Mouse (Mus musculus) adrenal gland, postnatal 4 days (tissue): ENCODE data around the gene Atp1a4. TPM values are rescaled to one million over a fixed set of nuclear protein-coding genes. Genes with fewer than 3 reads are reported as not detected.
"Not testable (repeated sequence)": the region's sequence is repeated elsewhere in the genome, so short reads cannot be mapped to it uniquely, and the experiment has no call there.

Experiments
- DNase-seq, 2 experiments: peaks; one replicate each; pipeline ENCODE4 v3.0.0; 2021 to 2022; ENCODE audit warnings: low spot score in 2 of 2, mixed read lengths in 2 of 2
- total RNA-seq, 2 experiments: library from RNA; stranded (reverse); gene quantifications; 2 replicates each; pipeline ENCODE4 v1.2.3; 2021

The Atp1a4 gene
- total RNA-seq, 2 experiments from 2014 or later = 0.39 to 0.45 TPM

DNA sequence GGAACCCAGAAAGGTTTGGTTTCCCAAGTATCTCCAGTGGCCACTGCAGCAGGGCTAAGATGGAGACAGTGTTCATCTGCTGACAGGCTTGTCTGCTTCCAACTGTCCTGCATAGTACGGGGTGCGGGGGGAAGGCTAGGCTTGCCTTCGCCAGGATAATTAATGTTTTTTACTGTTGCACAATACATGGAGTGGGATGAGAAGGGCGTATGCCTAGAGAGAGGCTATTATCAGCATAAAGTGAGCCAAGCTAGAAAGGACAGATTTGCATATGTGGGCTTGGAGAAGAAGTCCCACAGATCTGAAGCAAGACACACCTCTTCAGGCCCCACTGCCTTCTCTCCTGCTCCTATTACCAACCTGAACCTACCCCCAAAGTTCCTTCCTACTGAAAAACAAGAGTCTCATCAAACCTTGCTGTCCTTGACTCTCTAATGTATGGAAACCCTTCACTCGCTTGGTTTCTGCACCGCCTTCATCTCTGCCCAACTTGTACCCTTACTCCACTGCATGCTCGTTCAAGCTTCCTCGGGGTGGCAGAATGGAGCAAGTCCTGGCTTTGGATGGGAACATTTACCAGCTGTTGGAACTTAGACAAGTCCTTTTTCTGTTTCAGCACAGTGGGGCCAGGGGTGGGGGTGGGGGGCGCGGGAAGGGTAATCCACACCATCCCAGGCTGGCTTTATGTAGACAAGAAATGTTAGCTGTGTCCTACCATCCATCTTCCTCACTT, 23.5 kb upstream of the Atp1a4 start:
- no peak for DNase-seq

DNA sequence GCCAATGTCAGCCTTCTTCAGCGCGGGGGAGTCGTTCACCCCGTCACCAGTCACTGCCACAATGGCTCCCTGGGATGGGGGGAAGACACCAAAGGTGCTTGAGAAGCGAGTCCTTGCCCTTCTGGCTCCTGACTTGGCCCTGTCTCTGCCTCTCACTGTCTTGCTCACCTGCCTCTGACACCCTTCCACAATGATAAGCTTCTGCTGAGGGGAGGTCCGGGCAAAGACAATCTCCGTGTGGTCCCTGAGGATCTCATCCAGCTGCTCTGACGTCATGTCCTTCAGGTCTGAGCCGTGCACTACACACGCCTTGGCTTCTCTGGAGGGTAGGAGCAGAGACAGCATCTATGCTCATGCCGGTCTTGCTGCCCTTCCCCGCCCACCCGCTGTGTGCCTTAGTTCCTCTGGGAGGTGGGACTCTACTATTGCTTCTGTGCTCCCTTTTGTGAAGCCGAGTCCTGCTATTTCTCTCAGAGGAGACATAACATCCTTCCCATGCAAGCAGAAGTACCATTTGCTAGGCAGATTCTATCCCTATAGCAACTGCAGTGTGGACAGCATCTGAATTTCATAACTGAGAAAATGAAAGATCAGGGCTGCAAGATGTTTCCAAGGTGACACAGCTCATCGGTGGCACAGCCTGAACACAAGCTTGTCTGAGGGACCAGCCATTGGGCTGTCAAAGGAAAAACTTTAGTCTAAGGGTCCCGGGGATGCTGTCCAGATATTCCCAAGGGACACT, 21.7 kb upstream of the Atp1a4 start:
- no peak for DNase-seq

DNA sequence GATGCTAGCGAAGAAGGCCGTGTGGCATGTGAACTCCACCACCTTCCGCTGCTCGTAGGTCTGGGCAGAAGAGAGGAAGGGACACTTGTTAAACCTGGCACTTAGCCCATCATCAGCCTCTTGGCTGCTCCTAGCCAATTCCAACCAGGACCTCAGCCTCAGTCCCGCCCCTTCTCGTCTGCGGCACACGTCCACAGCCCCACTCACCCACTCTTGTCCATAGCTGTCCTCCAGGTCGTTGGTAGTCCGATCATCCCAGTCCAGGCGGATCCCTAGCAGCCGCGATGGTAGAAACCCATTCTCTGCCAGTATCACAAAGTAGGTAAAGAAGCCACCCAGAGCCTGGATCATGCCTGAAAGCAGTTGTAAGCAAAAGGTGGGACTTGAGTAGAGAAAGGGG, 20.1 kb upstream of the Atp1a4 start:
- no peak for DNase-seq

DNA sequence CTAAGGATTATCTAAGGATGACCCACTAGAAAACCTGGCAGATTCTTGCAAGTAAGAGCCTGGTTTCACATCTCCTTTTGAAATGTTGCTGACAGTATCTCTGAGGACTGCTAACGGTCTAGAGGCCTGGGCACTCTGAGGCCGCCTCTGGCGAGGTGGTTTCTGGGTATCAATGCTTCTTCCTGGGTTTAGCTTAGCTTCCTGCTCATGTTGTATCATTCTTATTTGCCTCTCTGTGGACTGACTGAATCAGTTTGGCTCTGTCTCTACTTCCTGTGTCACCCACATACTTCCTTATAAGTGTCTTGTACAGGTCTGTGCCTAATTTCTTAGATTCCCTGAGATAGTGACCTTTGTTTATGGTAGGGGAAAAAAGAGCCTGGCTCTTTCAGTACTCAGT, 19.0 kb upstream of the Atp1a4 start:
- no peak for DNase-seq

DNA sequence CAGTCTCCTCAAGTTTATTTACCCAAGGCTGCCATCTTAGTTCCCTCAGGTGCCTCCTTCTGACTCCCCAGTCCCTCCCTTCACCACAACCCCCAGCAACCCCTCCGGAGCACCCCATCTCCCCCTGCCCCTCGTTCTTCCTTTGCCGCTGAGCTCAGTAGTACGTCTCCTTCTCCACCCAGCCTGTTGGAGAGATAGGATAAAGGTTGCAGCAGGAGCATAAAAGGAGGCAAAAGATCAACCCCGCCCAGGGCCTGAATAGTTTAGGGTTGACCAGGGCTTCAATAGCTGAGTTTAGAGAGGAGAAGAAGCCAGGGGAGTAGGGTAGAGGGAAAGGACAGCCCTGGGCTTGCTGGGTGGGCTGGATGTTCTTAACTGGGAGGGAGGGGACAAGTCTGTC, 16.3 kb upstream of the Atp1a4 start:
- no peak for DNase-seq

DNA sequence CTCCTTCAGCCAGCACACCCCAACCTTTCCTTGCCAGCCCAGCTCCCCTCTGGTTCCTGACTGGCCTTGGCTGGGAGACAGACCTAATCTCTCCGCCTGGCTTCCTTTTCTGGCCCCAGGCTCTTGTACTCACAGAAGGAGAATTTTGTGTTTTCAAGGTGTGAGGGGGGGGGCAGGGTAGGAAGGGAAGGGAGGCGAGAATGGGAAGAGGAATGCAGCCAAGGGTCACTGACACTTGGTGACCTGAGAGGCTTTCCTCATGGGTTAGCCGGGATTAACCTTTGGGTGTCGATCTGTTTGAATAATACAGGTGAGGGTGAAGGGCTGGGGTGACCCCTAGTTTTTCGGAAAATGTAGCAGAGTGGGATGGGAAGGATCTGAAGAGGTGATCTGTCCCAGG, 15.9 kb upstream of the Atp1a4 start:
- no peak for DNase-seq

DNA sequence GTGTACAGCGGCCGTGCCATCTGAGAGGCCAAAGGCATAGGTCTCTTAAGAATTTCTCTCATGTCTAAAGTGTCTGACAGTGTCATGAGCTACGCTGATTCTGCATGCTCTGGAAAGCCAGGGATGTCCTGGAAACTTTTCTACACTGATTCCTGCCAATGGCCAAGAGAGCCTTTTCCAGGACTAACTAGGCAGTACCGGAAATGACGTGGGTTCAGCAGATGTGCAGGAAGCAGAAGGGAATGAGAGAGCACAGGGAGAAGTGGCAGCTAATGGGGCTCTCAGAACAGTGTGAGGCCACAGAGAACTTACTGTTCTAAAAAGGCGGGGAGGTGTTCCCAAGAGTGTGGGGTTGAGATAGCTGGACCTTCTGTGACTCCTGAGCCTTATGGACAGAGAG, 15.2 kb upstream of the Atp1a4 start:
- no peak for DNase-seq

DNA sequence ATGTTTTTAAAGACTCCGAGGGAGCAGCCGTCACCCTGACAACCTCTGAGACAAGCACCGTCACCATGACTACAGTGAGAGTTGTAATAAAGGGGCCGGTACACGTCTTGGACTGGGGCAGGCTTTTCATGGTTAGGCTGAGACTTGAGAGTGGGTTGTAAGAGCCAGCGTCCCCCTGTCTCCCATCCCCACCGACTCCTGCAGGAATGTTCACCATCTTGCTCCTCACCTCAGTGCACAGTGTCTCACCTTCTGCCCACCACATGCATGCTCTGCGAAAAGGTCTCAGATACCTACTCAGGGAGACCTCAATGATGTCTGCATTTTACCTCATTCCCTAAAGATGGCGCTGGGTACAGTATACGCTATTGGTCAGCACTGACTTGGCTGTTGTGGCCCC, 13.6 kb upstream of the Atp1a4 start:
- no peak for DNase-seq

DNA sequence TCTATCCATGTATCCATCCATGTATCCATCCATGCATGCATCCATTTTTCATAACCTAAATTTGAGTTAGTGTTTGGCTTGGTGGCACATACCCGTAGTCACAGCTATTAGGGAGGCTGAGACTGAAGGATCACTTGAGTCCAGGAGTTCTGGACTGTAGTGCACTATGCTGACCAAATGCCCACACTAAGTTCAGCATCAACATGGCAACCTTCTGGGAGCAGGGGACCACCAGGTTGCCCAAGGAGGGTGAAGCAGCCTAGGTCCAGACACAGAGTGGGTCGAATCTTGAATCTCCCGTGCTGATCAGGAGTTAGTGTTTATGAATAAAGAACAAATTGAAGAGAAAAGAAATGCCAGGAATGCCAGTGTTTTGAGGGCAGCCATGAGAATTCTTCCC, 13.0 kb upstream of the Atp1a4 start:
- no peak for DNase-seq

DNA sequence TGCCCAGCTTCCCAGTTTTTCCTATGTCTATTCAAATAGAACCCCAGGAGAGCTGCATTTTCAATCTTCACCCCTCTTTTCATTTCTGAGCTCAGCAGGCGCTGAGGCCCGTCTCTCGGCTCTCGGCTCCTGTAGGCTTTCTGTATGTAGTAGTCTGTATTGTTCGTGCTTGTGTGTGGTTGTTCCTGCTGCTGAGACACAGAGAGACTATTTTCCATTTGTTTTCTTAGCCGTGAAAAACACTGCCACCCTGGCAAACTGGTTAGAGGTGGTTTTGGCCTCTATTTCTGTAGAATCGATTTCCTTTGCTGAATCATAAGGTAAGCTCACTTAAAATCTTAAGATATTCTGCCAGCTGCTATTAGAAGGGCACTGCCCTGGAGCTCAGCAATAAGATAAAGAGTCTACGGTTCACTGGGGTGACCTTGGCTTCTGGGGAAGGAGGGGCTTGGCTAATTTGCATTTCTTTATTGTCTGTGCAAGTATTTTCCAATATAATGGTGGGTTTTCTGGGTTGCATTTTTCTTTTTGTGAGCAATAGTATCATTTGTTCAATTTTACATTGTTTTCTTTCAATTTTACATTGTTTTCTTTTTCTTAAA, 3.4 kb upstream of the Atp1a4 start, which contains the start of gene Igsf8:
Gene Igsf8, plus strand, starts transcription at position 165 of the 602 bp plus-strand sequence.
- no peak for DNase-seq

DNA sequence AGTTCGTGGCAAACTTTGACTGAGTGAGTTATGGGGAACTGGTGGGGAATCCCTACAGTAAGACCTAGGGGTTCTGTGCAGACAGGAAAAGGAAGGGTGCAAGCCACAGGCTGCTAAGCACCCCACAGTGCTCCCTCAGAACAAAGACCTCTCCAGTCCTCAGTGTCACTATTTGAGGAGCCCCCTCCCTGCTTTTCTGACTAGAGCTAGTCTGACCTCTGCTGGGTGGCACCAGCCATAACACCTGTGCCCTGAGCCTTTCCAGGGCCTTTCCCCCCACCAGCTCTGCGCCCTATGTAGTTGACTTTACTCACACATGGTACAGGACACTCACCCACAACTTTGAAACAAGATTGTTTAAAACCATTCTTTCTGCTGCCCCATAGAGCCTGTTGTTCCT, 10.5 kb downstream of the Atp1a4 start:
- DNase-seq = no peak

DNA sequence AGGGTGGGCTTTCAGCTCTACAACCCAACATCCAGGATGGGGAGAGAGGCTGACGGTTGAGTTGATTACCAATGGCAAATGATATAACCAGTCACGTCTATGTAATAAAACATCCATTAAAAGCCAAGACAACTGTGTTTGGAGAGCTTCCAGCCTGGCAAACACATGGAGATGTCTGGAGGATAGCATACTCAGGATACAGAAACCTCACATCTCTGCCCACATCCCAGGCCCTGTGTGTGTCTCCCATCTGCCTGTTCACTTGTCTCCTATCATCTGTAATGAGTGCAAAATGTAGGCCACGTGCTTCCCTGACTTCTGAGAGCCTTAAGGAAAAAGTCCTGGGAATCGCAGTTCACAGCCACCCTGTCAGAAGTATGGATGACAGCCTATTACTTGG, 11.0 kb downstream of the Atp1a4 start:
- DNase-seq = no peak

DNA sequence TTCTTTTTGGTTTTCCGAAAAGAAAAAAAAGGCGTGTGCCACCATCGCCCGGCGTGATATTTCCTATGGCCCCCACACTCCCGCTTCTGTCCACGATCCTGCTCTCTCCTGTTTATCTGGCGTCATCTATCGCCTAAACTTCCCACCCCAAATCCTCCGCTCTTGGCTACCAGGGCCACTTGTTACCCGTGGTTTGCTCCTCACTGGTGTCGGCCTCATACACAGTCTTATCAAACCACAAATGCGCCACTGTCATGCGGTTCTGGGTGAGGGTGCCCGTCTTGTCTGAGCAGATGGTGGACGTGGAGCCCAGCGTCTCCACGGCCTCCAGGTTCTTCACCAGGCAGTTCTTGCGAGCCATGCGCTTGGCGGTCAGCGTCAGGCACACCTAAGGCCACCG, 13.6 kb downstream of the Atp1a4 start:
- not testable (repeated sequence) for DNase-seq

DNA sequence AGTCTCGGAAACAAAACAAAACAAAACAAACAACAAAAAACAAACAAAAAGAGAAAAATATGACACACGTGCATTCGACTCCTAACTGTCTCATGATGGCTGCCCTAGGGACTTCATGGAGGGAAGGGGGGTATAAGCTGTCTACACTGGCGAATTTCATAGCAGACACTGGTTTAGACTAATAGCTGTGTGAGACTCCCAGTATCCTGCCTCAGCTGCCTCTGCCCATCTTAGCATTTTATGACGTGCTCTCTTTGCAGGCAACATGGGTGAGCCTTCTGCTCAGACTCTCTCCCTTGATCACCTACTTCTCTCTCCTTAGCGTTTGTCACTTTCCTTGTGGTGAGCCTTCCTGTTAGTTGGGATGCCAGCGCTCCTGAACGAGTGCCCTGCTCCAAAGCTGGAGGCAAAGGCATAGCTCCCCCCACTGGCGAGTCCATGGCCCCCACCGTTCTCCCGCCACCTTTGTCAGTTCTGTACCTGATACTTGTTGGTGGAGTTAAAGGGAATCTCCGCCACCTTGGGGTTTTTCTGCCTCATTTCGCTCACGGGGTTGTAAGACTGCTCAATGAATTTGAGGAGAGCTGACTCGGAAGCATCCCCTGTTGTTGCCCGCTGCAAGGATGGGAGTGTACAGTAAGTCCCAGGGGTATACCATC, 14.5 kb downstream of the Atp1a4 start:
- DNase-seq = no peak

DNA sequence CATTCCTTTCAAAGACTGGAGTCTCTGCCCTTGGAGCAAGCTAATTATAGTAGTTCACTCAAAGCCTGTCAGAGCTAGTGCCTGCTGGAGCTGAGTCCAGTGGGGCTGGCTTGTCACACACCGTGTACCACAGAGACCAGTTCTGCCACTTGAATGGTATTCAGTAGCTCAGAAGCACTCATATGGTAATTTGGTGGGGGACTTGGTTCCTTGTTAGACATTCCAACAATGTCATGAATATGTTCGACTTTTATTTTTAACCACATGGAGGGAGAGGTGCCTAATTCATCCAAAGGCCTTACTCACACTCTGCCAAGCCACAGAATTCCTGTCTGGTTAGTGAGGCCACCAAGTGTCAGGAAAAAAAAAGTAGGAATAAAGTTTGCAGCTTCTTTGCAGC, 15.8 kb downstream of the Atp1a4 start:
- no peak for DNase-seq

DNA sequence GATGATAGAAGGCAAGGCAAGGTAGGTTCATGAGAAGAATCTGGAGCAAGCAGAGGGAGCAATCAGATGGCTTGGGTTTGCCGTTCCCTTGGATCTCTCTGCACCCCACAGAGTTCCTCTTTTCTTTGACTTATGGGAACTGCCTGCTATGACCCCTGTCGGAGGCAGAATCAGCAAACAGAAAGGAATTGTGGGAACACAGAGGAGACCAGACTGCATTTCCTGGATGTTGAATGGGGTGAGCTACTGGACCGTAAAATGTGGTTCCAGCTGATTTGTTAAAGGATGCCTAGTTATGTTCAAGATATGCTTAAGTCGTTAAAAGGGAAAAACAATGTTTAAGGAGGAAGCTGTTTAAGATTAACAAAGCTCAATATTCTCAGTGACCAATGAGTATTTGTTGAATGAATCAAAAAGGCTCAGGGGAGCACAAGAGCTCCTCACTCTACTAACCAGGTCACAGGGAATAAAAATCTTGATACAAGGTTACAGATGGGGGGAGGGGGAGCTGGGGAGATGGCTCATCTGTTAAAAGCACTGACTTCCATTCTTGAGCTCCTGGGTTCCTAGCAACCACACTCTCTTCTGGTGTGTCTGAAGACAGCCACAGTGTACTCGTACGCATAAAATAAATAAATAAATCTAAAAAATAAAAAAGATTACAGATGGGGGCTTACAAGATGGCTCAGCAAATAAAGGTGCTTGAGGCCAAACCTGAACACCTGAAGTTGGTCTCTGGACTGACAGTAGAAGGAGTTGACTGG, 17.1 kb downstream of the Atp1a4 start:
- DNase-seq = no peak

DNA sequence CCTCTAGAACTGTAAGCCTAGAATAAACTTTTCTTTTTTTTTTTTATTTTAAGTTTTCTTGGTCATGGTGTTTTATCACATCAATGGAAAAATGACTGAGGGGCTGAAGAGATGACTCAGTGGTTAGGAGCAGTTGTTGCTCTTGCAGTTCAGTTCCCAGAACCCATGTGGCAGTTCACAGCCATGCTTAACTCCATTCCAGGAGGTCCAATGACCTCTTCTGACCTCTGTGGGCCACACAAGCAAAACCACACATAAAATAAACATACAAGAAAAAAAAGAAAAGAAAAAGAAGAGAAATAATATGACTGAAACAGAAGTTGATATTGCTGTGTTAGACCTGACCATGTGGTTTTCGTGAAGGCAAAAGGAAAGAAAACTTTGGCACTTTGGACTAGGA, 29.0 kb downstream of the Atp1a4 start:
- DNase-seq = no peak

DNA sequence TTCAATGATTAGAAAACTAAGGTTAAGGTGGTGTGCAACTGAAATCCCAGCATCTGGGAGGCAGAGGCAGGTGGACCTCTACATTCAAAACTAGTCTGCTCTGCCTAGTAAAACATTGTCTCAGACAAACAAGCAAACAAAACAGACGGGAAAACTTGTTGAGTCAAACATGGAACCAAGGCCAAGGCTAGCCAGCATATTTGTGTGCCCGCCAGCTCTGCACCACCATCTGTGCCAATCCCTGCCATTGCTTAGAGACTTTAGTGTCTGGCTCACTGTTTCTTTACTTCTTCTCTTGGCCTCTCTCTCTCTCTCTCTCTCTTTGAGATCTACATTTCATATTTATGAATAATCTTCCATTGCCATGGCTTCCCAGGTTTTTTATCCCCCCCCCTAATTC, 30.0 kb downstream of the Atp1a4 start:
- DNase-seq = no peak

DNA sequence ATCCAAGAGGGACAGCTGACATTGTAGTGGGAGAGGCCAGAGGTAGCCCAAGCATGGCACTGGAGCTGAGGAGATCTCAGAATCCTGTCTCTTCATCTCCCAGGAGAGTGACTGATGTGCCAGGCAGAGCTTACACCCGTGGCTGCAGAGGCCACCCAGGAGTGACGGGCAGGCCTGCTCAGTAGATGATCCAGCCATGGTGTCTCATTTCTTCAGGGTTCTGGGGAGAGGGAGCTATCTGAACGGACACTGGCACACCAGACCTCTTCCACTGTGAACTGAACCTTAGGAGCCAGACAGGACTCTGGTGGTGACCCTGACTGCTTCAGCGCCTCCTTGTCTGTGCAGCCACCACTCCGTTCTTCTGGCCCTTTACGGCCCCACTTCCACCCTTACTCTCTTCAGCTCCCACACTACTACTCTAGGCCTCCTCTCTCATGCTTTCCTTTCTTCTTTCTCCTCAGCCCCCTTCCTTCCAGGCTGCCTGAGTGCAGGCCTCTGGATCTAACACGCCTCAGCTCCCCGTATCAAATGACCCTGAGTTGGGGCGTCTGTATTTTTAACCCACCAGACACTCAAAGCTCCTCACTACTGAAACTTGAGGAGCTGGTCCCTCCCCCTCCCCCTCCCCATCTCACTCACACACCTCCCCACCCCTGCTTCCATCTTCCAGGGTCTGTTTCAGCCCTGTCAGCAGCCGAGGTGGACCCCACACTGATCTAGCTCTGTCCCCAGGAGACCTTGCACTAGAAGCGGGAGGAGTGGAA, 36.7 kb downstream of the Atp1a4 start:
- DNase-seq = no peak

DNA sequence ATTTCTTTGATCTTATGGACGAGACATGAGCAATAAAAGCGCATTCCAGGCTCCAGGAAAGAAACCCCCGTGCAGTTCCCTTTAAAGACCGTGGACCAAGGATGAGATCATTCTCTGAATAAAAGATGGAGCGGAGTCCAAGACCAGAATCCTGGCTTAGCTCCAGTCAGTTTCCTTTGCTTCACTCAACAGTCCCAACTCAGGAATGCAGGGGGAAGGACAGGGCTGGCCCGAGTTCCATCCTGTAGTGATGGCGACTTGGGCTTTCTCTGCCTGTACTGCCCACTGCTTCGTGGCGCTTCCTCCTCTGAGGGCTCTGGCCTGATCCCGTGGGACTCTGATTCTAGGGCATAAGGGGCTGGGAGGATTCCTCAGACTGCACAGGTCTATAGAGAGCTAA, 37.8 kb downstream of the Atp1a4 start:
- no peak for DNase-seq
